Mouse (Mus musculus) hindbrain, embryonic 10.5 days (tissue): ENCODE results near the gene Rhou. TPM values are rescaled to one million over a fixed set of nuclear protein-coding genes. Genes with fewer than 3 reads are reported as not detected.
"Not testable (repeated sequence)": the region's sequence is repeated elsewhere in the genome, so short reads cannot be mapped to it uniquely, and the experiment has no call there.

Source experiments
- DNase-seq: peaks from one replicate; pipeline ENCODE4 v3.0.0-alpha.2; 2017; ENCODE audit warnings: low spot score
- H3K27ac ChIP-seq: fragments of 300-500 bp; sonication (generic); 2 replicates; pipeline ENCODE4 v1.5.1; 2016; ENCODE audit warnings: mild to moderate bottlenecking, moderate library complexity
- H3K27me3 ChIP-seq: fragments of 300-500 bp; sonication (generic); 2 replicates; pipeline ENCODE4 v1.6.1; 2016; ENCODE audit warnings: mild to moderate bottlenecking; ENCODE audit not compliant: poor library complexity, insufficient read depth, severe bottlenecking
- H3K36me3 ChIP-seq: fragments of 300-500 bp; sonication (generic); 2 replicates; pipeline ENCODE4 v1.6.1; 2016; ENCODE audit warnings: mild to moderate bottlenecking, moderate library complexity
- H3K4me1 ChIP-seq: fragments of 300-500 bp; sonication (generic); replicated peaks from 2 replicates; pipeline ENCODE4 v1.6.1; 2016; ENCODE audit warnings: mild to moderate bottlenecking
- H3K4me3 ChIP-seq: fragments of 300-500 bp; sonication (generic); 2 replicates; pipeline ENCODE4 v1.5.1; 2016; ENCODE audit warnings: mild to moderate bottlenecking, moderate library complexity
- H3K9me3 ChIP-seq: fragments of 300-500 bp; sonication (generic); 2 replicates; pipeline ENCODE4 v1.6.1; 2016; ENCODE audit warnings: mild to moderate bottlenecking, moderate library complexity
- WGBS: fragments of 180-500 bp; shearing (Covaris S2); methylation state at CpG from one replicate; pipeline ENCODE4 v1.1.7; 2016; 5-methylcytosine and 5-hydroxymethylcytosine counted together
- polyA plus RNA-seq: library from polyadenylated mRNA; unstranded; fragments of >200 nt; fragmentation: Nextera tagmentation; extraction: Ambion mirVana; gene quantifications from 2 replicates; pipeline ENCODE4 v1.2.1, GENCODE M21; 2016

Gene Rhou
- 6.7 and 7.5 TPM in 2 replicates for polyA plus RNA-seq

- peak within 1 kb of the TSS; percentile 98 for H3K27ac ChIP-seq
- under 1% methylated on average over 57 of the region's 58 CpGs for WGBS
- H3K9me3 ChIP-seq: no peaks in the 10 kb centered on the region
- H3K27me3 ChIP-seq: no peaks in the 10 kb centered on the region
- peaks cover 30% of the 10 kb centered on the region for H3K4me1 ChIP-seq
- peaks cover 27% of the 10 kb centered on the region for H3K36me3 ChIP-seq
- peak within 1 kb of the TSS; percentile 81 for H3K4me3 ChIP-seq
- peak; percentile 93 for DNase-seq
These were observed at the start of gene Rhou for GRCm38 (mm10) chr8:123653308-123653993. Rhou (plus strand) TSS chr8:123653929.

DNA sequence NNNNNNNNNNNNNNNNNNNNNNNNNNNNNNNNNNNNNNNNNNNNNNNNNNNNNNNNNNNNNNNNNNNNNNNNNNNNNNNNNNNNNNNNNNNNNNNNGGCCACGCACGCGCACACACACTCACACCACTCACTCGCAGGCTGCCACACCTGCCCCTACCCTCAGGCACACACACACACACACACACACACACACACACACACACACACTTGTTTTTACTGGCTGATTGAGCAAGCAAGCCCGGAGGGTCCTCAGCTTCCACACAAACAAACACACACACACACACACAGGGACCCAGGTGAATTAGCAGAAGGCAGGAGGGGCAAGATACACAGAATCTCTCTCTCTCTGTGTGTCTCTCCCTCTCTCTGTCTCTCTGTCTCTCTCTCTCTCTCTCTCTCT is 41.1 kb upstream of the Rhou start:
- not testable (repeated sequence) for H3K4me1 ChIP-seq, H3K36me3 ChIP-seq, H3K9me3 ChIP-seq, DNase-seq, H3K27ac ChIP-seq, H3K4me3 ChIP-seq, H3K27me3 ChIP-seq
- WGBS: 97% methylated on average over 4 of the region's 5 CpGs

GRCm38 (mm10) chr8:123623523-123623922 is 30.2 kb upstream of the Rhou start:
- DNase-seq, H3K4me3 ChIP-seq, H3K36me3 ChIP-seq, H3K4me1 ChIP-seq, H3K9me3 ChIP-seq, H3K27ac ChIP-seq: not testable (repeated sequence)
- WGBS: no CpG with 5 or more reads among the region's 39 CpGs
- peaks cover 46% of the 10 kb centered on the region for H3K27me3 ChIP-seq

- Histone ChIP-seq H3K9me3 (no peaks in the 10 kb centered on the region), H3K27me3 (peaks cover 48% of the 10 kb centered on the region), H3K4me3 (0 out of 2 replicates have a peak overlapping the region, but pooled peaks have one; percentile 2), H3K27ac (no peak overlapping the region), H3K36me3 (no peaks in the 10 kb centered on the region), H3K4me1 (peaks cover 9% of the 10 kb centered on the region)
- DNase-seq: no peak
- 60% methylated on average over 5 of the region's 5 CpGs for WGBS
These were observed 29.5 kb upstream of the Rhou start for GRCm38 (mm10) chr8:123624274-123624673.

- peaks cover 10% of the 10 kb centered on the region for H3K4me1 ChIP-seq
- H3K27ac ChIP-seq: no peak overlapping the region
- no peak for DNase-seq
- H3K4me3 ChIP-seq: no peak overlapping the region
- WGBS: 57% methylated on average over 1 of the region's 1 CpGs
- H3K9me3 ChIP-seq: no peaks in the 10 kb centered on the region
- no peaks in the 10 kb centered on the region for H3K36me3 ChIP-seq
- peaks cover 53% of the 10 kb centered on the region for H3K27me3 ChIP-seq
These were observed 29.0 kb upstream of the Rhou start for GRCm38 (mm10) chr8:123624702-123625101.

DNA sequence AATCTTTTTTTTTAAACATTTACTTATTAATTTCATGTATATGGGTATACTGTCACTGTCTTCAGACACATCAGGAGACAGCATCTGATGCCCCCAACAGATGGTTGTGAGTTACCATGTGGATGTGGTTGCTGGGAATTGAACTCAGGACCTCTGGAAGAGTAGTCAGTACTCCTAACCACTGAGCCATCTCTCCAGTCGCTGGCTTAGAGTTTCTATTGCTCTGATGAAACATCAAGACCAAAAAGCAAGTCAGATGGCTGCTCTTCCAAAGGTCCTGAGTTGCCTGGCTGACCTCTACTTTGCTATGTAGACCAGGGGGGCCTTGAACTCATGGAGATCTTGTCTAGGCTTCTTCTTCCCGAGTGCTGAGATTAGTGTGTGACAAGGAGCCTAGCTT is 28.0 kb upstream of the Rhou start:
- DNase-seq: no peak
- H3K4me3 ChIP-seq: no peak overlapping the region
- H3K27me3 ChIP-seq: peaks cover 63% of the 10 kb centered on the region
- no peak overlapping the region for H3K27ac ChIP-seq
- WGBS: 30% methylated on average over 2 of the region's 2 CpGs
- H3K4me1 ChIP-seq: peaks cover 15% of the 10 kb centered on the region
- H3K9me3 ChIP-seq: no peaks in the 10 kb centered on the region
- H3K36me3 ChIP-seq: no peaks in the 10 kb centered on the region

- no peak overlapping the region for H3K27ac ChIP-seq
- H3K4me3 ChIP-seq: 0 out of 2 replicates have a peak overlapping the region, but pooled peaks have one; percentile 51
- WGBS: 69% methylated on average over 6 of the region's 6 CpGs
These were observed 26.1 kb upstream of the Rhou start for GRCm38 (mm10) chr8:123627410-123628147.

DNA sequence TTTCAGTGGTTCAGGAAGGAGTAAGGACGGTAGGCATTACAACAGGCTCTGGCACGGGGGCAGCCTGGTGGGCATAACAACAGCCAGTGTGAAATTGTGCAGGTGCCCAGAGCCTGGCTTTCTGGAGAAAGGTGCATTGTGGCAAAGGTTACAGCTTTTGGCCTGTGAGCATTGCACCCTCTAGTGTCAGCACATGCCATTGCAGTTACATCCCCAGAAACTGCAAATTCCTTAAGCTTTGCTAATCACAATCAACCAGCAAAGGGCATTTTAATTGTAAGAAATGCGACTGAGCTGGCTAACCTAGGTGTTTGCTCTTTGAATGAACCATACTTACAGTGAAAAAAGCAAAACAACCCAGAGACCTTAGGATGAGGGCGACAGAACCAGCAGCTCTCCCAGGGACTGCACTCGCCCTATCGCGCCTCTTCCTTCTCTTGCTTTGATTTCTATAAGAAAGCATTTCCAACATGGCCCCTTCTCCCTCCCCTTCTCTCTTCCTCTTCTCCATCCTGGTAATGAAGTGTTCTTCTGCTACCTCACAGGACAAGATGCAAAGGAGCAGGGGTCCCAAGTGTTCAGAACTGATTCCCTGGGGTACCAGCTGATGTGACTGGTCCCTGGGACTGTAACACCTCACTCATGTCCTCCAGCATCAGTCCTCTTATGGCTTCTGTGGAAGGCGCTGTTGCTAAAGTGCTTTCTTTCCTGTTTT is 25.3 kb upstream of the Rhou start:
- 3% methylated on average over 8 of the region's 8 CpGs for WGBS
- Histone ChIP-seq H3K9me3 (no peaks in the 10 kb centered on the region), H3K27ac (no peak overlapping the region), H3K36me3 (no peaks in the 10 kb centered on the region), H3K4me1 (peaks cover 16% of the 10 kb centered on the region), H3K27me3 (peaks cover 75% of the 10 kb centered on the region), H3K4me3 (peak overlapping the region; percentile 51)
- DNase-seq: peak; percentile 53

More at GRCm38 (mm10) chr8:123627410-123628147, 26.1 kb upstream of the Rhou start:
- H3K27me3 ChIP-seq: peaks cover 72% of the 10 kb centered on the region
- no peak for DNase-seq
- no peaks in the 10 kb centered on the region for H3K36me3 ChIP-seq
- H3K9me3 ChIP-seq: no peaks in the 10 kb centered on the region
- H3K4me1 ChIP-seq: peaks cover 16% of the 10 kb centered on the region

DNA sequence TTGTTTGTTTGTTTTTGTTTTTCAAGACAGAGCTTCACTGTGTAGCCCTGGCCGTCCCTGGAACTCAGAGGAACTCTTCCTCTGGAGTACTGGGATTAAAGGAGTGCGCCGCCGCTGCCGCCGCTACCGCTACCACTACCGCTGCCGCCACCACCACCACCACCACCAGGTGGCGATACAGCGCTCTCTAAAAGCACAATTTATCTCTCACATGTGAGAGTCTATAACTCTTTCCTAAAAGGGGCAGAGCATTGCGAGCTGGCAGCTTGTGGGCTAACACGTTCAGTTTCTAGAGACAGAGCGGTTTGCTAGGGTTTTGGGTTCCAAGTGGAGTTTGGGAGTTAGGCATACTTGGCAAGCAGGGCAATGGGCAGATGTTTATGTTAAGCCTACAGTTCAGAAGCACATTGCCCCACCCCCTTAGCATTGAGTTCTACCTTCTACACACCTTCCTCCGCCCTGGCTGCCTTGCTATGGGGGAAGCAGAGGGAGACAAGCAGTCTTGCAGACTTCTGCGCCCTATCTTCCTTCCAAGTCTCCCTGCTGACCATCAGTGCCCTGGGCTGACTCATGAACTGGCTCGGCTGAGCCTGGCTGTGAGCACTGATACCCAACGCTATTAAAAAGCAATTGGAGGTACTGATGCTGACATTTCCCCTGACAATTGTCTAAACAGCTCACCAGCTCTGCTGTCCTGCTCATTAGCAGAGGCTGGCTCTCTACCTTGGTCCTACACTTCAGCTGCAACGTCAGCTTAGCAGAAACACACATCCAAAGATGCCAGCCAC is 24.6 kb upstream of the Rhou start:
- Histone ChIP-seq H3K4me1 (peaks cover 16% of the 10 kb centered on the region), H3K27me3 (peaks cover 74% of the 10 kb centered on the region), H3K36me3 (no peaks in the 10 kb centered on the region), H3K27ac (no peak overlapping the region), H3K9me3 (no peaks in the 10 kb centered on the region), H3K4me3 (peak overlapping the region; percentile 51)
- 12% methylated on average over 19 of the region's 19 CpGs for WGBS
- DNase-seq: peak; percentile 87

GRCm38 (mm10) chr8:123630058-123630457 is 23.7 kb upstream of the Rhou start:
- Histone ChIP-seq H3K36me3 (no peaks in the 10 kb centered on the region), H3K27me3 (peaks cover 65% of the 10 kb centered on the region), H3K4me3 (no peak overlapping the region), H3K27ac (no peak overlapping the region), H3K9me3 (no peaks in the 10 kb centered on the region), H3K4me1 (peaks cover 16% of the 10 kb centered on the region)
- 59% methylated on average over 10 of the region's 10 CpGs for WGBS
- no peak for DNase-seq

- Histone ChIP-seq H3K9me3 (no peaks in the 10 kb centered on the region), H3K27me3 (peaks cover 57% of the 10 kb centered on the region), H3K4me1 (peaks cover 16% of the 10 kb centered on the region), H3K27ac (no peak overlapping the region), H3K36me3 (no peaks in the 10 kb centered on the region), H3K4me3 (peak overlapping the region; percentile 39)
- DNase-seq: no peak
- WGBS: 36% methylated on average over 12 of the region's 12 CpGs
These were observed 22.9 kb upstream of the Rhou start for GRCm38 (mm10) chr8:123630841-123631251.

DNA sequence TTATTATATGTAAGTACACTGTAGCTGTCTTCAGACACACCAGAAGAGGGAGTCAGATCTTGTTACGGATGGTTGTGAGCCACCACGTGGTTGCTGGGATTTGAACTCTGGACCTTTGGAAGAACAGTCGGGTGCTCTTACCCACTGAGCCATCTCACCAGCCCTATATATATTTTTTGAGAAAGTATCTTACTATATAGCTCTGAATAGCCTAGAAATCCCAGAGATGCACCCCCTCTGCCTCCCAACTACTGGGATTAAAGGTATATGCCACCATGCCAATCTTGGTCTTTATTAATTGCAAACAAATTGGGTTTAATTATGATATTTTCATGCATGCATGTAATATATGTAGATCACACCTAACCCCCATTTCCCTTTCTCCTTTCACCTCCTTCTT is 22.0 kb upstream of the Rhou start:
- not testable (repeated sequence) for H3K36me3 ChIP-seq, H3K27ac ChIP-seq, H3K4me3 ChIP-seq, DNase-seq, H3K9me3 ChIP-seq
- WGBS: 65% methylated on average over 3 of the region's 3 CpGs
- Histone ChIP-seq H3K27me3 (peaks cover 49% of the 10 kb centered on the region), H3K4me1 (peaks cover 16% of the 10 kb centered on the region)
